ENCODE assay signal across 14 mouse cellular contexts in the genomic region with DNA sequence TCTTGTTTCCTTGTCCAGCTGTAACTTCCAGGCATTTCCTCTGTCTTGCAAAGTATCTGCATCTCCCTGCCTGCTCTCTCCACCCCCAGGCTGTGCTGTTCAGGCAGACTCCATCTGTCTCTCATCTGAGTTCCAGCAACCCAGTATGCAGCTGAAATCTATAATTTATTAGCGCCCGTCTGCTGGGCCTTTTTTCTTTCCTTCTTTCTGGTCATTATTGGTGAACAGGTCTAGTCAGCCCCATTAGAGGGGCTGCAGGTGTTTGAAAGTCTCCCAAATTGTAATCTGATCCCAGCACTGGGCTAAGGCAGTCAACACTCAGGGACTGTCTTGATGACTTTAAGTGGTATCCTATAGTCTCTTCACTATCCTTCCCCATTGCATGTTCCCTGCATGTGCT.
DNase-seq lines count a peak whose midpoint lies in the region; ATAC-seq and TF ChIP-seq lines count a peak whose summit lies in the region.
"Had no signal": no experiment of that assay in that cellular context is flagged by ENCODE, and none has a peak within 500 bp of the region (broad histone marks: within the 10 kb centered on the region; RNA-seq: fewer than 3 reads in every experiment).

No protein-coding gene starts in this region.

- H3K27ac ChIP-seq in forebrain, postnatal 0 days (ENCODE audit: low read depth, low read length): 0 out of 2 replicates have a peak overlapping the region, but pooled peaks have one; percentile 15
- no peak overlapping the region for H3K27ac ChIP-seq in forebrain, embryonic 10.5 days
- H3K27ac ChIP-seq in midbrain, postnatal 0 days (ENCODE audit: low read depth, low read length): no peak overlapping the region
- H3K27ac ChIP-seq in midbrain, embryonic 14.5 days (replicated peaks; ENCODE audit: low read depth, low read length): no peak overlapping the region
- no peak overlapping the region for H3K27ac ChIP-seq in limb, embryonic 11.5 days (replicated peaks; ENCODE audit: low read depth, low read length)
- H3K27ac ChIP-seq: intestine, embryonic 15.5 days; midbrain, embryonic 10.5 days; neural tube, embryonic 12.5 days had no signal

- H3K27me3 ChIP-seq in forebrain, postnatal 0 days (ENCODE audit: insufficient read depth, low read length): no peaks in the 10 kb centered on the region
- H3K27me3 ChIP-seq in forebrain, embryonic 10.5 days (ENCODE audit: poor library complexity, severe bottlenecking): no peaks in the 10 kb centered on the region
- no peaks in the 10 kb centered on the region for H3K27me3 ChIP-seq in midbrain, postnatal 0 days (ENCODE audit: insufficient read depth, low read length)
- H3K27me3 ChIP-seq in midbrain, embryonic 14.5 days (ENCODE audit: control insufficient read depth, insufficient read depth, low read length): no peaks in the 10 kb centered on the region
- no peaks in the 10 kb centered on the region for H3K27me3 ChIP-seq in limb, embryonic 11.5 days (ENCODE audit: control insufficient read depth, insufficient read depth, low read length)
- H3K27me3 ChIP-seq: heart, embryonic 12.5 days; intestine, embryonic 15.5 days; neural tube, embryonic 12.5 days had no signal

- no peak for ATAC-seq in forebrain, postnatal 0 days
- ATAC-seq in midbrain, postnatal 0 days (ENCODE audit: low FRiP score): no peak
- no peak for ATAC-seq in midbrain, embryonic 14.5 days (ENCODE audit: low FRiP score, low TSS enrichment)
- peak; percentile 51; the same call in 1 of the 2 replicates for ATAC-seq in limb, embryonic 11.5 days (ENCODE audit: insufficient number of reproducible peaks, low FRiP score, low TSS enrichment, low read depth)
- ATAC-seq: intestine, embryonic 15.5 days had no signal

- 72% methylated on average over 2 of the region's 2 CpGs for WGBS in forebrain, postnatal 0 days
- WGBS in forebrain, embryonic 10.5 days: 81% methylated on average over 2 of the region's 2 CpGs
- WGBS in midbrain, postnatal 0 days: 77% methylated on average over 2 of the region's 2 CpGs
- 86% methylated on average over 2 of the region's 2 CpGs for WGBS in midbrain, embryonic 14.5 days
- WGBS in limb, embryonic 11.5 days: 13% methylated on average over 2 of the region's 2 CpGs
- WGBS in lung, adult 2 months: 70% methylated on average over 2 of the region's 2 CpGs

- H3K9me3 ChIP-seq in forebrain, postnatal 0 days (ENCODE audit: low read length): no peaks in the 10 kb centered on the region
- no peaks in the 10 kb centered on the region for H3K9me3 ChIP-seq in forebrain, embryonic 10.5 days
- peaks cover 8% of the 10 kb centered on the region; the same call in 1 of the 2 replicates for H3K9me3 ChIP-seq in midbrain, postnatal 0 days (ENCODE audit: low read length)
- H3K9me3 ChIP-seq in midbrain, embryonic 14.5 days (ENCODE audit: control insufficient read depth, low read length): 0 out of 2 replicates have a peak, but pooled peaks cover 3% of the 10 kb centered on the region
- H3K9me3 ChIP-seq in limb, embryonic 11.5 days (ENCODE audit: control insufficient read depth, low read length): no peaks in the 10 kb centered on the region
- H3K9me3 ChIP-seq: heart, embryonic 12.5 days; intestine, embryonic 15.5 days; midbrain, embryonic 10.5 days had no signal

- no peak for TF ChIP-seq POLR2A in lung, adult 2 months (IDR thresholded peaks at IDR 0.05; ENCODE audit: borderline replicate concordance, extremely low read depth, low read depth, low read length)

- H3K36me3 ChIP-seq in forebrain, postnatal 0 days (ENCODE audit: insufficient read depth): no peaks in the 10 kb centered on the region
- H3K36me3 ChIP-seq in forebrain, embryonic 10.5 days (replicated peaks): no peaks in the 10 kb centered on the region
- H3K36me3 ChIP-seq in midbrain, postnatal 0 days (ENCODE audit: insufficient read depth, low read length): no peaks in the 10 kb centered on the region
- no peaks in the 10 kb centered on the region for H3K36me3 ChIP-seq in midbrain, embryonic 14.5 days (ENCODE audit: control insufficient read depth, insufficient read depth, low read length)
- H3K36me3 ChIP-seq in limb, embryonic 11.5 days (ENCODE audit: control insufficient read depth, insufficient read depth, low read length): no peaks in the 10 kb centered on the region
- H3K36me3 ChIP-seq: heart, embryonic 12.5 days; intestine, embryonic 15.5 days; midbrain, embryonic 10.5 days; neural tube, embryonic 12.5 days had no signal

- no peak for DNase-seq in forebrain, postnatal 0 days
- DNase-seq in forebrain, embryonic 10.5 days (ENCODE audit: extremely low spot score, low spot score): no peak
- peak; percentile 17 for DNase-seq in midbrain, postnatal 0 days (ENCODE audit: low spot score)
- no peak for DNase-seq in midbrain, embryonic 14.5 days
- DNase-seq in embryo, embryonic 11 days: peak; percentile 32
- peak; percentile 52 for DNase-seq in limb, embryonic 11.5 days (ENCODE audit: low spot score)
- no peak for DNase-seq in lung, adult 2 months
- DNase-seq in lung, postnatal 10 days: no peak
- DNase-seq: lung, embryonic 14.5 days; right cerebral cortex, postnatal 4 days had no signal

- no peak overlapping the region for H3K4me3 ChIP-seq in forebrain, postnatal 0 days (ENCODE audit: low read depth, low read length)
- H3K4me3 ChIP-seq in forebrain, embryonic 10.5 days: no peak overlapping the region
- no peak overlapping the region for H3K4me3 ChIP-seq in midbrain, postnatal 0 days (ENCODE audit: low read depth, low read length)
- H3K4me3 ChIP-seq in midbrain, embryonic 14.5 days (replicated peaks; ENCODE audit: low read depth, low read length): no peak overlapping the region
- H3K4me3 ChIP-seq in limb, embryonic 11.5 days (ENCODE audit: low read depth, low read length): no peak overlapping the region
- no peak overlapping the region for H3K4me3 ChIP-seq in lung, adult 2 months (replicated peaks; ENCODE audit: extremely low read depth, low read depth, low read length)
- H3K4me3 ChIP-seq: heart, embryonic 12.5 days; intestine, embryonic 15.5 days; midbrain, embryonic 10.5 days; neural tube, embryonic 12.5 days had no signal

- no peak overlapping the region for H3K9ac ChIP-seq in forebrain, postnatal 0 days
- H3K9ac ChIP-seq in midbrain, postnatal 0 days (replicated peaks; ENCODE audit: low read length, poor library complexity, severe bottlenecking): no peak overlapping the region
- no peak overlapping the region for H3K9ac ChIP-seq in midbrain, embryonic 14.5 days (replicated peaks; ENCODE audit: low read length)
- no peak overlapping the region for H3K9ac ChIP-seq in limb, embryonic 11.5 days (ENCODE audit: low read length)
- H3K9ac ChIP-seq: heart, embryonic 12.5 days; intestine, embryonic 15.5 days; lung, embryonic 14.5 days; neural tube, embryonic 12.5 days had no signal

- no peak overlapping the region for H3K4me2 ChIP-seq in forebrain, postnatal 0 days (ENCODE audit: low read depth)
- no peak overlapping the region for H3K4me2 ChIP-seq in midbrain, postnatal 0 days (ENCODE audit: low read depth, low read length, poor library complexity, severe bottlenecking)
- no peak overlapping the region for H3K4me2 ChIP-seq in midbrain, embryonic 14.5 days (ENCODE audit: low read length)
- no peak overlapping the region for H3K4me2 ChIP-seq in limb, embryonic 11.5 days (ENCODE audit: low read depth, severe bottlenecking)
- H3K4me2 ChIP-seq: heart, embryonic 12.5 days; intestine, embryonic 15.5 days; lung, embryonic 14.5 days; neural tube, embryonic 12.5 days had no signal

- no peak for TF ChIP-seq CTCF in forebrain, postnatal 0 days (IDR thresholded peaks at IDR 0.05; ENCODE audit: low read depth)
- TF ChIP-seq CTCF in midbrain, postnatal 0 days (IDR thresholded peaks at IDR 0.05): no peak
- TF ChIP-seq CTCF in lung, adult 2 months (IDR thresholded peaks at IDR 0.05; ENCODE audit: insufficient read depth, low read length): no peak

- peaks cover 8% of the 10 kb centered on the region for H3K4me1 ChIP-seq in forebrain, postnatal 0 days (ENCODE audit: insufficient read depth)
- H3K4me1 ChIP-seq in forebrain, embryonic 10.5 days: peaks cover 19% of the 10 kb centered on the region
- peaks cover 8% of the 10 kb centered on the region for H3K4me1 ChIP-seq in midbrain, postnatal 0 days (ENCODE audit: insufficient read depth, low read length)
- no peaks in the 10 kb centered on the region; the same call in 1 of the 2 replicates for H3K4me1 ChIP-seq in midbrain, embryonic 14.5 days (ENCODE audit: control insufficient read depth, insufficient read depth, low read length)
- H3K4me1 ChIP-seq in limb, embryonic 11.5 days (ENCODE audit: control insufficient read depth, insufficient read depth, low read length): peaks cover 8% of the 10 kb centered on the region
- no peaks in the 10 kb centered on the region for H3K4me1 ChIP-seq in lung, adult 2 months (ENCODE audit: control insufficient read depth, insufficient read depth, low read length)
- H3K4me1 ChIP-seq: intestine, embryonic 15.5 days; neural tube, embryonic 12.5 days had no signal

Comparison
In these comparisons a context has a peak if more than half of its experiments do, and no peak if none do; other contexts are left out.
1. DNase-seq: peak in midbrain, postnatal 0 days (single experiment), embryo, embryonic 11 days (single experiment) and limb, embryonic 11.5 days (single experiment); none in forebrain, postnatal 0 days (single experiment), forebrain, embryonic 10.5 days (single experiment), midbrain, embryonic 14.5 days (single experiment), lung, adult 2 months (single experiment) and lung, postnatal 10 days (single experiment).